Mouse (Mus musculus): ENCODE results near the gene Mre11a.

The Mre11a gene

DNA sequence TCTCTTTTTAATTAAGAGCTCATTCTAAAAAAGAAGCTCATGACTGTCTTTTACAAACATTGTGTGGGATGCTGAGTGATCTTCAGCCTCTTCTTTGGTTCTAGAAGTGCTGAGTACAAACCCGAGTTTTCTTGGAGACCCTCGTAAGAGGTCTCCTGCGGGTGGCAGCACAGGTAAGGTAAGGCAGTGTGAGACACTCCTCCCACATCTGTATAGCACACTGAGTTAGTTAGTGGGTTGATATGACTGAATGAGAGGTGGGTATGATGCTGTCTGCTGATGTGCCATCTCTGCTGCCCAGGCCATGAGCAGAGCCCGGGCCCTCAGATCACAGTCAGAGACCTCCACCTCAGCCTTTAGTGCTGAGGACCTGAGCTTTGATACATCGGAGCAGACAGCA is 40.4 kb downstream of the Mre11a start:
- DNase-seq = no peak

DNA sequence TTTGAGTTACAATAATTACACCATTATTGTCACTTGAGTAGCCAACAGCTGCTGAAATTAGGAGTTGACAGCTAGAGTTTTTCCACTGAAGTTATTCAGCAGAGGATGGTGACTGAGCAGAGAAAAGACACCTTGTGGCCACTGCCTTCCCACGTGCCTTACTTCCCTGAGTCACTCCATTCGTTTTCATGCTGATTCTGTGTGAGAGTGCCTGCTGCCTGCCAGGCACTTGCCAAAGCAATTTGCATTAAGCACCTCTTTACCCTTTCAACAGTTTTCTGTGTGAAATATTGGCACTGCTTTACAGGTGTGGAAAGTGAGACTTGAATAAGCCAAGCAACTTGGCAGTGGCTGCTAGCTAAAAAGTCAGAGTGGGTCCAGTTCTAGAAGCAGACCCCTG is 43.4 kb downstream of the Mre11a start:
- DNase-seq = no peak

DNA sequence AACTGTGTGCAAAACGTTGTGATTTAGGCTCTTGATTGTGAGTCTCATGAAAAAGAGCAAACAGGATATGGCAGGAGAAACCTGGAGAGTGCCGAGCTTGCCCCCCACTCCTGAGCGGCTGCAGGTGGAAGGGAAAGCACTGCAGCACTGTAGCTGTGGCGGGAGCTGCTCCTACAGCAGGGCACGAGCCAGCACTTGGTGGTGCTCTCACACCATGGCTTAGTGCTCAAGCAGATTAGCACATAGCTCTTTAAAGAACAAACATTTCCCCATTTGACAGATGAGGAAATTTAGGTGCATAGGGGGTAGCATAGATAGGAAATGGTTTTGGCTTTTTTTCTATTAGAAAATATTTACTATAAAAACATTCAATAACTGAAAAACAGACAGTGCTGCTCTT is 47.6 kb downstream of the Mre11a start:
- no peak for DNase-seq

DNA sequence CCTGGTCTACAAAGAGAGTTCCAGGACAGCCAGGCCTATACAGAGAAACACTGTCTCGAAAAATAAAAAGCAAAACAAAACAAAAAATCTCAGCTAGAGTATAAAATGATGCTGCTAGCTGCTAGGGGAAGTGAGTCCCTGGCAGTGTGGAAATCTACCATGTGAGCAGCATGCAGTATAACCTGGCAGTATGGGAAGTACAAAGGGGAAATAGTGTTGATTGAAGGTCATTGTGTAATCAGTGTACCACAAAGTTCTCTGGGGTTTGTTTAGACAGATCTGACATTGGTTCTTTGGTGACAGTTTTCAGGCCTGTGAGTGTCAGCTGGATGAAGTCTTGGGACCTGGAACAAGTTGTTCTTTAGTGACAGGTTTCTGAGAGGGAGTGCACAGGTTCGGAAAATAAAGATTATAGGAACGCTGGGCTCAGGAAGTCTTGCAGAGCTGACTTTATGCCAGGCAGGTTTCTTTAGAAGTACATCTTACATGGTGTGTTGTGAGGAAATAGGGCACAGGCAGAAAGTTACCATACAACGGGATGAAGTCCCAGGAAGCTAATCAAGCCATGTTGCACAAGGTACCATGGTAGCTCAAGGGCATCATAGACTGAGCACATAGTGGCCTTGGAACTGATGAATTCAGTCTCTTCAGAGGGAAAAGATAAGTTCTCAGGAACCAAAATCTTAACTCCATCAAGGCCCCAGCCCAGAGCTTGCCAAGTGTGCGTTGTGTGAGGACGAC is 51.1 kb downstream of the Mre11a start:
- no peak for DNase-seq

DNA sequence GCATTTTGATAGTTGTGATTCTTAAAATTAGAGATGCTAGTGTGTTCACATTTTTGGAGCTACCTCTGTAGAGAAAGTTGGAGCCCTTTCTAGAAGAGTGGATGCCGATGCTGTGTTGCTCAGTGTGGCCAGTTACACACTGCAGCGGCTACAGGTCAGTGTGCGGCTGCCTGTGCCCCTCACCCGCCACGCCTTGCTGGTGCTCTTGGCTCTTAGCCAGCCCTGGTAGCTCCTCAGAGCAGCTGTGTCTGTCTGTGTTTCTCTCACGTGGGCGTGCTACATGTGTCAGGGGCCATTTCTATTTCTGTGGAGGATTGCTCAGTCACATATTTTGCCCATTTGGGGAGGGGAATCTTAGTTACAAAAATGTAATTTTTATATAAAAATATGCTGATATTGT is 55.1 kb downstream of the Mre11a start:
- no peak for DNase-seq

DNA sequence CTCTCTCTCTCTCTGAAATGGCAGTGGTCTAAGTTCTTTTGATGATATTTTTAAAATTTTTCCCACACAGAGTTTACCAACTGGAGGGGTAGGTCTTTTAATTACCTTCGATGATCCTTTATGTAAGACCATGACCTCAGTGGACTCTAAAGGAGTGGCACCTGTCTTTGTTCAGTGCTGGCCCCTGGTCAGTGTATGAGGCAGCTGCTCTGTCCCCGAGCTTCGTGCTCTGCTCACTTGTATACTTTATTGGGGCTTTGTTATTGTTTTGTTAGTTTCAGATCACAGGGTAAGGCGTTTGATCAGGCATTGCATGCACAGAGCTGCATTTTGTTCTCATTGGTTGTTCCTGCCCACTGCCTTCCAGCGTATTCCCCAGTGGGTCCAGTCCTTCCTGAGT is 55.5 kb downstream of the Mre11a start:
- DNase-seq = no peak

DNA sequence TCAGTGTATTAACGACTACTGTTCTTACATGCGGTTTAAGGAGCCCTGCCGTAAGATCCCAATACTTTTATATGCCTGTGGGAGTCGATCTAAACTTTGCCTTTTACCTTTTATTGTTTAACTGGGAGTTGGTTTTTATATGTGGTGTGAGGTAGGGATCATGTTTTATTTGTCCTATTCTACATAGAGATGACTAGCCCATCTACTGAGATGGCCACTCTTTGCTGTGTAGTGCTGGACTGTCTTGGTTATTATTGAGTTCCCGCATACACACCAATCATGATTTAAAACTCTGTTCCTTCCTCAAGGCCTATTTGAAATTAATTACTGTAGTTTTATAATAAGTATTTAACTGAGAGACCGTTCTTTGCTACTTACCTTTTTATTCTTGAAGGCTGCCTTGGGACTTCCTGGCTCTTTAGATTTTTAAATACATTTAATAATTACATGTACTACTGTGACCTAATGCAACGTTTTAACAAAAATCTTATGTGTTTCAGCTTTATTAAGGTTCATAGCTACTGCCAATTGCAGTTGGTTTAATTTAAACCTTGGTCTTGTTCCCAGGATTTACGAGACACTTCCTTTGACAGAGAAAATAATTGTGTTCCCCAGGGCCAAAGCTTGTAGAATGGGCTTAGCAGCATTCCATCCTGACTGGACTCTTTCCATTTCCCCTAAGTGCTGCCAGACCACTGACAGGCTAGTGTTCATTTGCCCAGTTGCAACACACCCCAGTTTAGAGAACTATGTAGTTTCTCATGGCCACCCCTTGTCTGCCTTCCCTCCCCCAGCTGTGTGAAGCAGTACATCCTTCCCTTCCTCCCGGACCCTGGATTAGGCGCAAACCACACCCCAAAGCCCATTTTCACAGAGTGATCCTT is 57.7 kb downstream of the Mre11a start:
- no peak for DNase-seq

DNA sequence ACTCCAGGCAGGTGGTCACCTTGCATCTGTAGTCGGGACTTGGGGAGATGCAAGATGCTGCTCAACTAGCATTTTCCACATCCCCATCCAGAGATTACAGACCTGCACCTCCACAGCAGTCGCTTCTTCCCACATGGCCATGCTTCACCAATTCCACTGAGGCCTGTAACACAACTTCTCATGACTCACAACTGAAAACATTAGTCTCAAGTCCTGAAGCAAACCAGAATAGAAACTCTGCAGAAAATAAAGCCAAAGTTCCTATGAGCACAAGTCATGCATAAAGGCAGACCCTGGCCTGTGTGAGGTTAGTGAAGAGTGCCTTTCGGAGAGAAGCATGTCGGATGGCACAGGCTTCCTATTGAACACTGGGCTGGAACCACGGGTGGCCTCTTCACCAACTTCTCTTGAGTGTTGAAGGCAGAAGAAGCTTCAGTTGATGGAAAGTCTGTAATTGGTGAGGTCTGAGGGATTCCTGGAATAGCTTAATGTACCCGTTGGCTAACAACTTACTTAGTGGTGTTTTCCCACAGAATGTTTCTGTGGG is 58.9 kb downstream of the Mre11a start:
- no peak for DNase-seq

DNA sequence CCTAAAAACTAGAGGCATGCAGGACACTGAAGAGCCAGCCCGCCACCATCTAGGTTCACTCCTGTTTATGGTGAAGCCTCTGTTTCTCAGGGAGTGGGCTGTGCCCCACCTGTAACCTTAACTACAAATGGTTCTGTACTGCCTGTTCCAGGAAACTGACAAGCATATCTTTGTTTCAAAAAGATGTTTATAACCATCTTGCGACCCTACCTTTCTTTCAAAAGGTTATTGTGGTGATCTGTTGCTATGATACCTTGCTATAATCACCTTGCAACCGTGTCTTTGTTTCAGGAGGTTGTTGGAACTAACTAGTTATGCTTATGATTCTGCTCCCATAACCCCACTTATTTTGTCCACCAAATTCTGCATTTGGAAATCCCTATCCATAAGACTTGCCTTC is 59.4 kb downstream of the Mre11a start:
- no peak for DNase-seq

DNA sequence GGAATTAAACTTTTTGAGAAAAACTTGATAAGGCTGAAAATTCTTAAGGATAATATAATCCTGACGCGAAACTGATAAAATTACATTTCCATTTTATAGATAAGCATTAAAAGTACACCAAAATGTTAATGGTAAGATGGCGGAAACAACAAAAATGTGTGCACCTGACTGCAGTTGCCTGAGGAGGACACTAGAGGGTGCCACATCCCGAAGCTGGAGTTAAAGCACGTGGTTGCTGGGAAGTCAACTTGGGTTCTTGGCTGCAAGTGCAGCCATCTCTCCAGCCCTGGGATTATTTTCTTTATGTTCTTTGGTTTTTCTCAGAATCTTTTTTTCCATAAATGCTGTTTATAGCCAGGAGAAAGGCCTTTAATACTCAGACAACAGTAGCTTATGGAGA is 62.0 kb downstream of the Mre11a start:
- peak; percentile 28 for DNase-seq

DNA sequence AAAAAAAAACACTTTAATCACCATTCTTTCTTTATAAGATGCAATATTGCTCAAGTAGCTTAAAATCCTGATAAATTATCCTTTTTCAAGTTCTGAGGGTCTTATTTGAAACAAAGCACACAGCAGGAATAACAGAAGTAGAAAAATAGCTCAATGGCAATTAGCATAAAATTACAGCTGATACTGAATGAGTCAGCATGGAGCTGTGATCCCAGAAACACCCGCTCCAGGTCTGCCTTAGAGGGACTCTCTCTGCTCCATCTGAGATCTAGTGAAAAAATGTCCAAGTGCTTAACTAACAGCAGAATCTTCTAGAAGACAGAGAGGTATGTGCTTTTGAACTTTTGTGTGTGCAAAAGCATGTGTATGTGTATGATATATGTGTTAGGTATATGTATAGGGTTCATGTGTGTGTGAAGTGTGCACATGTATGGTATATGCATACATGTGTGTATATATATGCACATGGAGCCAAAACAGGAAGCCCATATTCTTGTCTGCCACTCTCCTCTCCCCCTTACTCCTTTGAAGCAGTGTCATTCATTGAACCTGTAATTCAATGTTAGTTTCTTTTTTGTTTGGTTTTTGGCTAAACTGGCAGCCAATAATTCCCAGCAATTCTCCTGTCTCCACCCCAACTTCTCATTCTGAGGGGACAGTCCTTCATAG is 63.9 kb downstream of the Mre11a start:
- no peak for DNase-seq

DNA sequence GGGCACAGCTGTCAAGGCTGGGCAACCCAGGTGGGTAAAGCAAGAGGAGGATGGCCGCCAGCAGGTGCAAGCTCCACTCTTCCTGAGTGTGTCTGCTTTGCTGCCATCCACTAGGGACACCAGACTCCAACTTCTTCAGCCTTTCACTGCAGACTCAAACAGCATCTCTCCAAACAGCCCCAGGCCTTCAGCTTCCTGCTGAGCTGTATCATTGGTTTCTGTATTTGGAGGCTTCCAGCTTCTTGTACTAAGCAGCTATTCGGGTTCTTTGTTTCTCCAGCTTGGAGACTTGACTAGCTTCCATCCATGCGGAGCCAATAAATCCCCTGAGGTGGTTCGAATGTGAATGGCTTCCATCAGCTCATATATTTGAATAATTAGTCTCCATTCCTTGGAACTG is 70.1 kb downstream of the Mre11a start:
- DNase-seq = no peak

DNA sequence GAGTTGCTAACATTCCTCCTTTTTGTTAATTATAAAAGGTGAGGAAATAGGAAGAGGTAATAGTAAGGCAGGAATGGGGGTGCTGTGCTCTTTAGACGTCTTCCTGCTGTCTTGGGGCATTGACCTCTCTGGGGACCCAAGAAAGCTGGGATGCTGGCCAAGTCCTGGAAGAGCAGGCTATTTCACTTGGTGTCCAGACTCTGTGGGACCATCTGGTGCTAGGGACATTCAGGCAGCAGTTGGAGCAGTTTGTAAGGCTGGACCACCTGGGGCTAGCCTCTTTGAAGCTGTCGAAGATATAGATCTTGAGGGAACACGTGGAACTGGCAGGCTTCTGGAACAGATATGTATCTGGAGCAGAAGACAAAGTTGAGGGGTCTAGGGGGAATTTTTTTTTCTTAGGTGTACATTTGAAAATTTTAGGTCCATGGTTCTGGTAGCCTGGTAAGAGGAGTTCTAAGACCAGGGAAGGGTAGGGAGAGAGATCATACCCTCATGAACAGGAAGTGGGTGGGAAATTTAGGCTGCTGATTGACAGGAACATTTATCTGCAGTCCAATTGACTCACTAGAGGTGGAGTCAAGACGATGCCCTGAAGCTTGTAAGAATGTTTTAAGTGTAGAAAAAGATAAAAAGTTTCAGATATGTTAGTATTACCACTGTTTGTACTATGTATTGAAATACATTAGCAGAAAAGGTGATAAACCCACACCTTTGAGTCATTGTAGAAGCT is 72.6 kb downstream of the Mre11a start:
- no peak for DNase-seq

DNA sequence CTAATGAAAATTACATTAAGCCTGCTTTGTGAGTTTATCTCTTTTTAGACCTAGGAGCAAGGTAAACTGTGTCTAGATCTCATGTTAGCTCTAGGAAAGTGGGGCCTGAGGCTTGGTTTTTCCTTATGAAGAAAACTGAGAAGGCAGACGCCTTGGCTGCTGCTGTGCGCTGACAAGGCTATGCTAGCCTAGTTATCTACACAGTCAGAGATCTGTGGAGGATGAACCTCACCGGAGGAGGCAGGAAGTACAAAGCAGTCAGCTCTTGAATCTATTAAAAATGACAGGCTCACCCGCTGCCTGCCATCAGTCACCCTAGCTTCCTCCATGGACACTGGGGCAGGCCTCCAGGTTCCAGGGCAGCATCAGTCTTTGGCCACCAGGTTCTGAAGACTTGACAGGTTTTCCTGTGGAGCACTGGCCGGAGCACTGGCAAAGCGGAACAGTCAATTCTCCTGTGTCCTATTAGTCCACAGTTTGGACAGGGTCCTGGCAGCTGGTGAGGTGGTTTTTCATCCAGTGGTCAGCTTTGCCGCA is 73.8 kb downstream of the Mre11a start:
- DNase-seq = no peak

DNA sequence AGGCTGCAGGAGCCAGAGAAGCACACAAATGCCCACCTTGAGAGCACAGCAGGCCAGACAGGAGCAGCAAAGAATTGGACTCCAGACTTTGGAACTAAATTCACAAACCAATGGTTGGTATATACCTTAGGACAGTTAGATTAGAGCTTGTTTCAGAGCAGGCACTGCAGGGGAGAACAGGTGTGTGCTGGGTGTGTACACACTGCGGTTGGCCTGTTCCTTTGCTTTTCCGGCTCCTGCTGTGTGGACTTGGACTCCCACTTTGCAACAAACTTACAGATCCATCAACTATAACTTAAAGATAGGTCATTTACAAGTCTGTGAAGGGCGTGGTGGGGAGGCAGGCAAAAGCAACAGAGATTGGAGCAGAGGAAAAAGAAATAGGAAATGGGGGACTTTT is 74.3 kb downstream of the Mre11a start:
- no peak for DNase-seq

DNA sequence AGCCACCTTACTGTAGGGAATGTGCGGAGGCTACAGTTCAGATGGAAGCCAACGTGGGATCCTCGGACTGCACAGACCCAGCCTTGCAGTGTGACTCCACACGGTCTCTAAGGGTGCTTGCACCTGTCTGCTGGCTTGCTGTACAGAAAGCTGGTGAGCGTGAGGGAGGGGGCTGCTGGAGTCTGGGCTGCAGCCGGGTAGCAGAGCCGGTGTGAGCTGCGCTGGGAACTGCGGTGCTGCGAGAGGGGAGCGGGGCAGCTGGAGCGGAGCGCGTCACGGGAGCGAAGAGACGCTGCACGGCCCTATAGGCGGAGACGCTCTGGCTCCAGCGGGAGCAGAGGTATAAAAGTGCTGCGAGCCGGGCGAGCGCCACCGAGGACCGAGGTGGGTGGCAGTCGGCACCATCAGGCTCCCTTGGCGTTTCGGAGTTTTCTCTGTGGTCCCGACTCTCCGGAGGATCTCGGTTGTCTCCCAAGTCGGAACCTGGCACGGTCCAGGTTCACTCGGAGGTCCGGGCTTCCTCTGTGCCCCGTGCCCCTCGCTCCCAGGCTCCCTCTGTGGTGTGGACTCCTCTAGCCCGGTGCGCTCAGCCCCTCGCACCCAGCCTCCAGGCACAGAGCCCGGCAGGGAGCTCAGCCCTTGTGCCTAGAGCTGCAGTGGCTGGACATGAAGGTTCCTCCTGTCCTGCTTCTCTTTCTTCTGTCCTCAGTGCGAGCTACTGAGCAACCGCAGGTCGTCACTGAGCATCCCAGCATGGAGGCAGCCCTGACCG is 75.6 kb downstream of the Mre11a start, which contains the start of gene Gpr83:
TSS of gene Gpr83 (plus strand) at position 343 of the 772 bp plus-strand sequence.
- DNase-seq = peak; percentile 22

DNA sequence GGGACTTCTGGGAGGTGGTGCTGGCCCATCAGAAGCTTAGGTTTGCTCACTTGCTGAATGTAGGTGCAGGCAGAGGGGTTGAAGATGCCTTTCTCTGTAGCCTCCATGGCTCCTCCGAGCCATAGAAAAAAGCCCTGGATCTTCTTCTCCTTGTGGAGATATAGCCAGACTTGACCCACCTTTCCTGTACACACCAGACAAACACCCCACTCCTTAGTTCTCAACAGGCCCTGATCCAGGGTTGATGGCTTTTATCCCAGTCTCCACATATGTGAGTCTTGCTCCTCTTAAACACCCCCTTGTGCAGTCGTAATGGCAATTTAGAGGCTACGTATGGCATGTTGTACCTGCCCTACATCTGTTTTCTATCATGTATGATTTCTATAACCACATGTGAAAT is 78.7 kb downstream of the Mre11a start:
- DNase-seq = no peak

DNA sequence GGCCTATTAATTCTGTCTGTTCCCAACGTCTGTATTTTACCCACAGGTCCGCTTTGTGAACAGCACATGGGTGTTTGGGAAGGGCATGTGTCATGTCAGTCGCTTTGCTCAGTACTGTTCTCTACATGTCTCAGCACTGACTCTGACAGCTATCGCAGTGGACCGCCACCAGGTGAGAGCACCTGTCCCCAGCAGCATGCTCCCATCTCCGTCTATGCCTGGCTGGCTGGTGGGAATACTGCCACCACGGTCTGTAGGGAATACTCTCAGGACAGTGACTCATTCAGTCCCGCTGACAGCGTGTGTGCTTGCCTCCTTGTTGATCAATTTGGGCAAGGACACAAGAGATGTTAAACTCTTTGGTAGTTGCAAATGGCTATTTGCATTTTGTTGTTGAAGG is 80.3 kb downstream of the Mre11a start:
- no peak for DNase-seq

DNA sequence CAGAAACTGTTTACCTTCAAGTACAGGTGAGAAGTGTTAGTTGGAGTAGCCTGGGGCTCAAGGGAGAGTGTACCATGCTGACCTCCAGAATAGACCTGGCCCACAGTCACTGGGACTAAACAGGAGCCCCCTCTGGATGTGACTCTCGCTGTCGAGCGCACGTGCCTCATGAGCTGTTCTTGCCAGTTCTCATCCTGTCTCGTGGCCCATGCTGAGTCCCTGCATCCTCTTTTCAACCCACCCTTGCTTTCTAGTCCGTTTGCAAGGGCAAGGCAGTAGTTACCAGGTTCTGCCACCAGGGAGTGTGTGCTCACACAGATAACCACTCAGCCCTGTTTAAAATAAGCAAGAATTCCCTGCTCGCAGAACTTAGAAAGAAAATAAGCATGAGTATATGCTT is 82.5 kb downstream of the Mre11a start:
- peak; percentile 42 for DNase-seq

DNA sequence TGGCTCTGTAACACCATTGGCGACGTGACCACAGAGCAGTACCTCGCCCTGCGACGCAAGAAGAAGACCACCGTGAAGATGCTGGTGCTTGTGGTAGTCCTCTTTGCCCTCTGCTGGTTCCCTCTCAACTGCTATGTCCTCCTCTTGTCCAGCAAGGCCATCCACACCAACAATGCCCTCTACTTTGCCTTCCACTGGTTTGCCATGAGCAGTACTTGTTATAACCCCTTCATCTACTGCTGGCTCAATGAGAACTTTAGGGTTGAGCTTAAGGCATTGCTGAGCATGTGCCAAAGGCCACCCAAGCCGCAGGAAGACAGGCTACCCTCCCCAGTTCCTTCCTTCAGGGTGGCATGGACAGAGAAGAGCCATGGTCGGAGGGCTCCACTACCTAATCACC is 83.9 kb downstream of the Mre11a start:
- DNase-seq = no peak

DNA sequence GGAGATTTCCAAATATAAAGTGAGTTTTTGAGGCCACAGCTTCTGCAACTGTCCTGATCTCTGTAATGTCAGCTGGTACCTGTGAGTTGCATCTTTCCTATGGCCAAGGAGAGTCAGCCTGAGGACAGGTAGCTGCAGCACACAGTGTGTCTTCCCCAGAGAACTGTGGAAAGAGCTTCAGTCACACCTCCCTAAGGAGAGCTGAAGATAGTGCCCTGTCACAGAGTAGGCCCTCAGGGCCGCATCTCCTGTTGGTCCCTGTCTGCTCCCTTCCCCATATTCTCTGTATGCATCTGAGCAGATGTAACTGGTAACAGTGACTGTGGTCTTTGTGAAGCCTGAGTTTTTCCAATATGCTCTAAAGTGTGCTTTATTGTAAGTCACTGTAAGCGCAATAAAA is 85.9 kb downstream of the Mre11a start:
- DNase-seq = no peak

DNA sequence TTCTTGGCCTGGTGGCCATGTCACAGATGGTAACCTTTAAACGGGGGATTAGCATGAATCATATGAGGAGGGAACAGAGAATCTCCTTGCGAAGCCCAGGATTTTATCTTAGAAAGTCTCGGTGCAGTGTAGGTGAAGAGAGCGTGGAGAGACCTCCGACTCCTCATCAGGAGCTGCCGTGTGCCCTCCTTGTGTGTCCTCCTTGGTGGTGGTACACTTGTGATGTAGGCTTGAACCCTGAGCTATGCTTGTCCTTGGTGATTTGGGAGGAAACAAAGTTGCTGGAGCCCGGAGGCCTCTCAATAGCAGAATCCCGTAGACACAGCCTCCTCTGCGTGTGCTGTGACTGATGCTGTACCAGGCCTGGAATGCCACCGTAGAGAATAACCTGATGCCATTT is 86.3 kb downstream of the Mre11a start:
- DNase-seq = no peak
